Mouse (Mus musculus) CD4-positive, CD25-positive, alpha-beta regulatory T cell, adult 2 months (primary cell): ENCODE measurements around the gene Gm44502.

ENCODE experiments used
- DNase-seq: peaks from one replicate; pipeline ENCODE4 v3.0.0-alpha.2; 2012; ENCODE audit warnings: low read depth, low spot score

The Gm44502 gene

GRCm38 (mm10) chr15:89399716-89400115 is 29.8 kb downstream of the Gm44502 start:
- DNase-seq: no peak

GRCm38 (mm10) chr15:89398146-89398545 is 31.4 kb downstream of the Gm44502 start:
- no peak for DNase-seq

- DNase-seq: no peak
Observed at GRCm38 (mm10) chr15:89396883-89397282, 32.6 kb downstream of the Gm44502 start.

DNA sequence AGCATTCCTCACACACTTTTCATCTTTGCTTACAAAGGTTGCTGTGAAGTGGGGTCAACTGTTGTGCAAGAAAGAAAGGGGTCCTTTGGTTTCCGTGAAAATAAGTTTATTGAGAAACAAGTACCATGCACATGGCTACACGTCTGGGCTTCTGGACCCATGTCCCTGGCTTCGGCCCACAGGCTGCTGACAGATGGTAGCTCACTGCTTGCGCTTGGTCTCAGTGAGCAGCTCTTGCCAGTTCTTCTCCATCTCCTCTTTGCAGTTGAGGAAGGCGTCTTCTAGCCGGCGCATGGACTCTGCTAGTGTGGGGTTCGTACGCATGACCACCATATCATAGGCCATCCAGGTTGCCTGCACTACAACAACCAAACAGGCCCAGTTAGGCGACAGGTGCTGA is 39.4 kb downstream of the Gm44502 start:
- DNase-seq: no peak

- peak; percentile 50 for DNase-seq
Observed at GRCm38 (mm10) chr15:89387127-89387526, 42.4 kb downstream of the Gm44502 start.

GRCm38 (mm10) chr15:89384617-89385016 is 44.9 kb downstream of the Gm44502 start, which contains the start of gene Klhdc7b:
TSS of gene Klhdc7b (plus strand) at chr15:89384917.
- DNase-seq: no peak

- no peak for DNase-seq
Observed at GRCm38 (mm10) chr15:89379429-89379828, 50.1 kb downstream of the Gm44502 start.

DNA sequence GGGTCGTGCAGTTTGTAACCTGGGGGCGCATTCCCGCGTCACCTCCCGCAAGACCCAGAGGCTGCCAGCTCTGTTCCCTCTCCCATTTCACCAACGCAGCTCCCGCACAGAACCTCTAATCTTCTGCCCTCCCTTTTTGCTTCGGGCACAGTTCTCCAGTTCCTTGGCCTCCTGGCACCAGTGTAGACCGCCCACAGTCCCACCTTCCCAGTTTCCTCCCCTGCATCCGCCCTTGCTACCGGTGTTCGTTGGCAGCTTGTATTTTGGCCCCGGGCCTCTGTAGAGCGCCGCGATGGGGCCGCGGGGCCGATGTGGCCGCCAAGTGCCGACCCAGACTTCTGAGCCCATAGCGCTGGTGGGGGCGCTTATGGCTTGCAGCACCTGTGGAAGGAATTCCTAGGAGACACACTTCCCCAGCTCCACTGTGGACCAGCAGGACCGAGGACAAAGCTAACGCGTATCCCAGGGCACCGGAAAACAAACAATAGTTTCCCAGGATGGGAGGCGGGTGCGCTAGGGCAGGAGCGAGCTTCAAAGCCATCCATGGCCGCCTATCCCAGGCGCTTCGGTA is 50.6 kb downstream of the Gm44502 start, which contains the start of gene Odf3b:
Gene Odf3b, minus strand, starts transcription at position 452 of the 571 bp plus-strand sequence.
- peak; percentile 39 for DNase-seq

DNA sequence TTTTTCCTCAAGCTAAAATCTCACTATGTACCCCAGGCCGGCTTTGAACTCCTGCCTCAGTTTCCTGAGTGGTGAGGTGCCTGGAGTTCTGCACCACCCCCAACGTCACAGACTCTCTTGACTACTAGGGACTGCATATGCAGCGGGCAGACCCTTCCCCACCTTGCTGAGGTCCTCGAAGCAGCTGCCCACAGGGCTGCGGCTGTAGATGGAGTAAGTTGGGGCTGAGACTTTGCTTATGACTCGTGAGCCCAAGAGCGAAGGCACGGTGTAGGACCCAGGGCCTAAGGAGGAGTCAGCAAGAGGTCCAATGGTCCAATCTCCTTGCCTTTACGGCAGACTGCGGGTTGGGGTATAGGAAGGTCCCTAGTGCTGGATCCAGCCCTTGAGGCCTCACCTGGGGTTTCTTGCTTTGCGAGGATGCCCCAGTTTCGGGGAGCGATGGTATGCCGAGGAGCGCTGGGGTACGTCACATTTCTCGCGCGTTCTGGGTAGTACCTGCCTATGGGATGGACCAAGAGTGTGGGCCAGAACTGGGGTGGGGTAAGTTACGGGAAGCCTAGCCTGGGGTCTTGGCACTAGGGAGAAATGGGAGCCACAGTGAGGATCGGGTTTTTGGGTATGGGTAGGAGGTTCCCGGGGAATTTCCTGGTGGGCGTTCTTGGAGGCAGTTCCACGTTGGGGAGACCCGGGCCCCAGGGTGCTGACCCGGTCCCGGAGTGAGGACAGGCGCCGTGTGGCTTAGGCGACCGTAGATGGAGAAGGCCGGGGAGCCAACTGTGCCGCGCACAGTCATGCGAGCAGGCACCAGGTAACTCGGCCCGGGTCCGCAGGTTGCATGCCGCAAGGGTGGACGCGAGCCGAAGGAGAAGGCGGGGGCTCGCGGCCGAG is 51.3 kb downstream of the Gm44502 start:
- no peak for DNase-seq

DNA sequence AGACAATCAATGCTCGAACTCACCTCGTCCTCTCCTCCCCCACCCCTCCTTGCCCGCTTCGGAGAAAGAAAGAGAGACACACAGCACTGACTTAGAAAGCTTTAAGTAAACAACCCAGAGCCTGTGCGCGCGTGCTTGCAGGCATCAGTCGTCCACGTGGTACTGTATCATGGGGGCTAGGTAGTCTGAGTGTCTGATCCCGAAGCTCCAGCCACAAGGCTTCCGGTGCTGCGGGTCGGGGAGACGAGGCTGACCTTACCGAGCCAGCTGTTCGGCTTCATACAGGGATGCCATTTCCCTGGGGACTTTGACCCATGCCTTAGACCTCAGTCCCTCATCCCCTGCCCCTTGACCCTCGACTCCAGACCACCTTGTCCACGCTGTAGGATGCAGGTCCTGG is 52.1 kb downstream of the Gm44502 start:
- no peak for DNase-seq

DNA sequence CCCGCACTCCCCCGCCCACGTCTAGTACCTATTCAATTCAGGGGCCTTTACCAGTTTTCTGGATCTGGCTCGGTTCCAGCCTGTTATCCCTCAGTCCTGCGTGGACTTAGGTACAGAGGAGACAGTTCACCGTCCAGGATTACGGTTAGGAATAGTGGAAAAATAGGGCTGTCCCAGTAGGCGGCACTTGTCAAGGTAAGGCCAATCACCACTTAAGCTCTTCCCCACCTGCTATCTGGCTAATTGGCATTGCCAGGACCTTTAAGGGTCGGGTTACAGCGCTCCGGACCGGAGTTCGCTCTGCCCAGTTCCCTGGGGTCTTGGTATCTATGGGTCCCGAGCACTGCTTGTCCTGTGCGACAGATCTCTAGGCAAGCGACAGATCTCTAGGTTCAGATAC is 52.5 kb downstream of the Gm44502 start, which contains the start of gene Tymp:
Gene Tymp, minus strand, starts transcription at position 83 of the 400 bp plus-strand sequence.
- no peak for DNase-seq

DNA sequence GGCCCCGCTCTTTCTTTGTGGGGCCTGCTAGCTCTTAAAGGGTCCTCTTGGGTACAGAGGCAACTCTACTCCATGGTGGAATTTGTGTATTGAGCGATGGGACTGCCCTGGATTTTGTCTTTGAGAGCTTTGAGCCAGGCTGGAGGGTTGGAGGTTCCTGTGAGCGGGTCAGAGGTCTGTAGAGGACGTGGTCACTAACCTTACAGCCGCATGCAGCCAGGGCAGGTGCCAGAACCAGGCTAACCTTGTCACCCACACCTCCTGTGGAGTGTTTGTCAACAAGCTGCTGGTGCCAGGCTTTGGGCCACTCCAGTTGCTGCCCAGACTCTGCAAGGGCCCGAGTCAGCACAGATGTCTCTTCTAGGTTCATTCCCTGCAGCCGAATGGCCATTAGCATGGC is 53.5 kb downstream of the Gm44502 start:
- DNase-seq: no peak

- DNase-seq: no peak
Observed at GRCm38 (mm10) chr15:89374801-89375534, 54.5 kb downstream of the Gm44502 start.

- DNase-seq: no peak
Observed at GRCm38 (mm10) chr15:89374340-89374739, 55.2 kb downstream of the Gm44502 start.

DNA sequence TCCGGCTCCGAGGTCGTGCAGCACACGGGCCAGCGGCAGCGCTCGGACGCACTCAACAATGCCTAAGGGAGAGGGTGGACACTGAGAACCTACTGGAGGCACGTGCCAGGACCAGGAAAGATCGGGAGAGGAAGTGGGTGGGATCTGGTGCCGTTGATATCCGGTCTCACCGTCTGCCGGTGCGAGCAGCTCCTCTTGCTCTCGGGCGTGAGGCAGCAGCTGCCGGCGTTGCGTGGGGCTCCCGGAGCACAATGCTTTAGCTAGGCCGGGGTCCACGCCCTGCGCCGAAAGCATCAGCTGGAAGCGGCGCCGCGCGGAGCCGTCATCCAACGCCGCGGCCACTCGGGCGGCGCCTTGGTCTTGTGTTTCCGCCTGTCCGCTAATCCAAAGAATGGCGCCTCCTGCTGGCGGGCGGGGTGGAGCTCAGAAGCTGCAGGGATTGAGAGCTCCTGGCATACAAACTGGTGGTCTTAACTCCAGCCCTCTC is 55.7 kb downstream of the Gm44502 start, which contains the start of gene Sco2:
Gene Sco2, minus strand, starts transcription at position 85 of the 487 bp plus-strand sequence.
- DNase-seq: peak; percentile 92

DNA sequence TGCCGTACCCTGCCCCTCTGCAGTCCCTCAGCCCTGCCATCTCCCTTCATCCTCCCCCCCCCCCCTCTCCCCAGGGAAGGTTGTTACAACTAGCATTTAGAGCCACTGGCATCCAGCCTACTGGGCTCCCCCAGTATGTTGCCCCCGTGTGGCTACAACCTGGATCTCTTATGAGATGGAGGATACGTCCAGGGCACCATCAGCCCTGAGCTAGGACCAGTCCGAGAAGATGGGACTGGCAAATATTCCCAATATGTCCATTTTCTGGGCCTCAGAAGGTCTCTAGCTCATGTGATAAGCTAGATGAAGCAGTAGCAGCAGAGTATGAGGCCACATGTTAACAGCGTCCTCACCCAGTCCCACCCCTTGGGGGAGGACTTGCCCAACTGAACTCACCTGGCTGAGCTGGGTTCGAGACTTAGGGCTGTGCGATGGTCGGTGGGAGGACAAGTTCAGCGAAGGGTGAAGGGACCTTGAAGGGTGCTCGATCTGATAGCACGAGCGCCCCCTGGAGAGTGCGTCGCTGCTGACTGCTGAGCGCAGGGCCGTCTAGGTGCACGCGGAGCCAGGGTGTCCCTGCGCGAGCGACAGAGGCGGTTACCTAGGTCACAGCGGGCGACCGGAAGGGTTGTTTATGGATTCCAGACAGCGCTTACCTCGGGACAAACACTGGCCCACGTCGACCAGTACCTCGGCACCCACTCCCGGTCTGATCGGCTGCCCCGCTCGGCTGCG is 56.3 kb downstream of the Gm44502 start:
- peak; percentile 96 for DNase-seq

DNA sequence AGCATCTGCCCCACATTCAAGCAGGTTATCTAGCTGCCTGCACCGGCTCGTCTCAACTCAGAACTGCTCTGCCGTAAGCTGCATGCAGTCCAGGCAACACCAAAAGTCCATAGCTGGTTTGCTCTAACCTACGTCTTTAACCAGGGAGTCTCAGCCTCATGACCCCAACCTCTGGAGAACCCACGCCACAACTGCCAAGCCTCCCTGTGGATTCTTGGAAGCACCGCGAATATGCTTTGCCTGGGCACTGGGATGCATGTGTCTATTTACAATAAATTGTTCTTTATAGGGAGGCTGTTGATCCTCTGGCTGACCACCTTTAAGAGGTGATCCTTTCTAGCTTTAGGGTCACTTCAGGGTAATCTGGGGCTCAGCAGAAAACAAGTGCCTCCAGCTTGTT is 57.0 kb downstream of the Gm44502 start:
- no peak for DNase-seq

GRCm38 (mm10) chr15:89372068-89372467 is 57.4 kb downstream of the Gm44502 start:
- no peak for DNase-seq
